Mouse (Mus musculus) embryonic facial prominence, embryonic 14.5 days (tissue): ENCODE results near the gene Casc1. TPM values are rescaled to one million over a fixed set of nuclear protein-coding genes. Genes with fewer than 3 reads are reported as not detected.
A peak's percentile ranks its signal among the peaks of the same experiment; 100 is the strongest.

ENCODE experiments used
- ATAC-seq: fragments of 200-750 bp; cut with Nextera tagmentation; 2 replicates; pipeline ENCODE4 v1.8.0; 2017; ENCODE audit warnings: low read depth, moderate number of reproducible peaks, moderate TSS enrichment
- DNase-seq: peaks from one replicate; pipeline ENCODE4 v3.0.0-alpha.2; 2015; ENCODE audit warnings: low spot score
- H3K27ac ChIP-seq: fragments of 300-500 bp; sonication (generic); replicated peaks from 2 replicates; pipeline ENCODE4 v1.5.1; 2014; ENCODE audit warnings: low read depth, mild to moderate bottlenecking, low read length, moderate library complexity
- H3K27me3 ChIP-seq: fragments of 300-500 bp; sonication (generic); replicated peaks from 2 replicates; pipeline ENCODE4 v1.6.1; 2014; ENCODE audit warnings: low read length; ENCODE audit not compliant: control insufficient read depth, insufficient read depth
- H3K36me3 ChIP-seq: fragments of 300-500 bp; sonication (generic); 2 replicates; pipeline ENCODE4 v1.6.1; 2014; ENCODE audit warnings: low read length, mixed read lengths; ENCODE audit not compliant: control insufficient read depth, insufficient read depth
- H3K4me1 ChIP-seq: fragments of 300-500 bp; sonication (generic); 2 replicates; pipeline ENCODE4 v1.6.1; 2014; ENCODE audit warnings: antibody characterized with exemption, low read length; ENCODE audit not compliant: control insufficient read depth, insufficient read depth
- H3K4me2 ChIP-seq: fragments of 300-500 bp; sonication (generic); 2 replicates; pipeline ENCODE4 v1.6.1; 2014; ENCODE audit warnings: low read depth, mild to moderate bottlenecking, low read length, moderate library complexity, mixed read lengths
- H3K4me3 ChIP-seq: fragments of 300-500 bp; sonication (generic); 2 replicates; pipeline ENCODE4 v1.5.1; 2014; ENCODE audit warnings: low read depth, mild to moderate bottlenecking, low read length
- H3K9ac ChIP-seq: fragments of 300-500 bp; sonication (generic); 2 replicates; pipeline ENCODE4 v1.6.1; 2014; ENCODE audit warnings: low read depth, mild to moderate bottlenecking, low read length, moderate library complexity, mixed read lengths
- H3K9me3 ChIP-seq: fragments of 300-500 bp; sonication (generic); 2 replicates; pipeline ENCODE4 v1.6.1; 2016; ENCODE audit warnings: low read length; ENCODE audit not compliant: control insufficient read depth
- WGBS: fragments of 180-500 bp; shearing (Covaris S2); extraction: QIAGEN DNeasy Blood & Tissue Kit; methylation state at CpG from one replicate; pipeline ENCODE4 v1.1.7; 2014; 5-methylcytosine and 5-hydroxymethylcytosine counted together
- polyA plus RNA-seq: library from polyadenylated mRNA; unstranded; fragments of >200 nt; fragmentation: Nextera tagmentation; extraction: Ambion mirVana; gene quantifications from 2 replicates; pipeline ENCODE4 v1.2.1, GENCODE M21; 2014

Gene Casc1
- polyA plus RNA-seq, 1 experiment from 2014 or later: 0.95 TPM

GRCm38 (mm10) chr6:145242521-145242920 lies 31.7 kb upstream of the Casc1 start:
- ATAC-seq (no peak), DNase-seq (peak; percentile 69)
- peaks cover 36% of the 10 kb centered on the region for H3K36me3 ChIP-seq
- no peaks in the 10 kb centered on the region for H3K27me3 ChIP-seq
- no peak overlapping the region for H3K9ac ChIP-seq
- H3K27ac ChIP-seq: no peak overlapping the region
- H3K4me3 ChIP-seq: no peak overlapping the region
- H3K4me2 ChIP-seq: no peak overlapping the region
- no peaks in the 10 kb centered on the region for H3K9me3 ChIP-seq
- WGBS: 44% methylated on average over 1 of the region's 1 CpGs
- no peaks in the 10 kb centered on the region for H3K4me1 ChIP-seq

- ATAC-seq (no peak), DNase-seq (no peak)
- Histone ChIP-seq H3K36me3 (peaks cover 36% of the 10 kb centered on the region), H3K27me3 (no peaks in the 10 kb centered on the region), H3K9ac (no peak overlapping the region), H3K27ac (no peak overlapping the region), H3K4me3 (no peak overlapping the region), H3K4me1 (no peaks in the 10 kb centered on the region), H3K4me2 (no peak overlapping the region), H3K9me3 (no peaks in the 10 kb centered on the region)
- 94% methylated on average over 6 of the region's 6 CpGs for WGBS
Measured at GRCm38 (mm10) chr6:145240285-145240684, 29.5 kb upstream of the Casc1 start.

GRCm38 (mm10) chr6:145237148-145237547 lies 26.3 kb upstream of the Casc1 start:
- H3K9me3 ChIP-seq: no peaks in the 10 kb centered on the region
- ATAC-seq (no peak), DNase-seq (no peak)
- H3K4me3 ChIP-seq: no peak overlapping the region
- no peaks in the 10 kb centered on the region for H3K27me3 ChIP-seq
- no peak overlapping the region for H3K27ac ChIP-seq
- no peak overlapping the region for H3K4me2 ChIP-seq
- H3K36me3 ChIP-seq: peaks cover 25% of the 10 kb centered on the region
- 78% methylated on average over 4 of the region's 4 CpGs for WGBS
- H3K4me1 ChIP-seq: no peaks in the 10 kb centered on the region
- H3K9ac ChIP-seq: no peak overlapping the region

- ATAC-seq (no peak), DNase-seq (no peak)
- H3K4me3 ChIP-seq: no peak overlapping the region
- WGBS: 83% methylated on average over 6 of the region's 6 CpGs
- H3K9me3 ChIP-seq: no peaks in the 10 kb centered on the region
- no peaks in the 10 kb centered on the region for H3K4me1 ChIP-seq
- no peaks in the 10 kb centered on the region for H3K27me3 ChIP-seq
- no peak overlapping the region for H3K9ac ChIP-seq
- H3K36me3 ChIP-seq: peaks cover 31% of the 10 kb centered on the region
- no peak overlapping the region for H3K4me2 ChIP-seq
- no peak overlapping the region for H3K27ac ChIP-seq
Measured at GRCm38 (mm10) chr6:145235367-145235766, 24.6 kb upstream of the Casc1 start.

GRCm38 (mm10) chr6:145234391-145234790 lies 23.6 kb upstream of the Casc1 start:
- ATAC-seq (no peak), DNase-seq (no peak)
- no peak overlapping the region for H3K4me3 ChIP-seq
- H3K4me1 ChIP-seq: no peaks in the 10 kb centered on the region
- H3K4me2 ChIP-seq: no peak overlapping the region
- H3K27me3 ChIP-seq: no peaks in the 10 kb centered on the region
- no peaks in the 10 kb centered on the region for H3K9me3 ChIP-seq
- H3K36me3 ChIP-seq: peaks cover 29% of the 10 kb centered on the region
- 83% methylated on average over 1 of the region's 1 CpGs for WGBS
- no peak overlapping the region for H3K27ac ChIP-seq
- no peak overlapping the region for H3K9ac ChIP-seq

GRCm38 (mm10) chr6:145226296-145226695 lies 15.5 kb upstream of the Casc1 start:
- no peaks in the 10 kb centered on the region for H3K27me3 ChIP-seq
- no peak for DNase-seq
- ATAC-seq: no peak
- H3K9ac ChIP-seq: no peak overlapping the region
- no peaks in the 10 kb centered on the region for H3K4me1 ChIP-seq
- no peak overlapping the region for H3K4me2 ChIP-seq
- no peak overlapping the region for H3K27ac ChIP-seq
- 85% methylated on average over 3 of the region's 3 CpGs for whole genome bisulfite sequencing
- H3K36me3 ChIP-seq: peaks cover 36% of the 10 kb centered on the region
- H3K9me3 ChIP-seq: no peaks in the 10 kb centered on the region
- no peak overlapping the region for H3K4me3 ChIP-seq

- Histone ChIP-seq H3K36me3 (peaks cover 30% of the 10 kb centered on the region), H3K4me1 (no peaks in the 10 kb centered on the region), H3K27ac (no peak overlapping the region), H3K4me2 (no peak overlapping the region), H3K27me3 (no peaks in the 10 kb centered on the region), H3K4me3 (no peak overlapping the region), H3K9ac (no peak overlapping the region), H3K9me3 (no peaks in the 10 kb centered on the region)
- no peak for ATAC-seq
- no peak for DNase-seq
- 87% methylated on average over 6 of the region's 6 CpGs for WGBS
Measured at GRCm38 (mm10) chr6:145224246-145224645, 13.4 kb upstream of the Casc1 start.

GRCm38 (mm10) chr6:145215826-145216225 lies 5.0 kb upstream of the Casc1 start:
- ATAC-seq: no peak
- 92% methylated on average over 3 of the region's 3 CpGs for WGBS

GRCm38 (mm10) chr6:145213916-145214315 lies 3.1 kb upstream of the Casc1 start:
- WGBS: 62% methylated on average over 2 of the region's 2 CpGs
- no peaks in the 10 kb centered on the region for H3K9me3 ChIP-seq
- H3K4me2 ChIP-seq: no peak overlapping the region
- H3K36me3 ChIP-seq: peaks cover 19% of the 10 kb centered on the region
- H3K27ac ChIP-seq: no peak overlapping the region
- H3K9ac ChIP-seq: no peak overlapping the region
- DNase-seq (no peak), ATAC-seq (no peak)
- no peak overlapping the region for H3K4me3 ChIP-seq
- no peaks in the 10 kb centered on the region for H3K27me3 ChIP-seq
- peaks cover 11% of the 10 kb centered on the region for H3K4me1 ChIP-seq

More at GRCm38 (mm10) chr6:145215826-145216225, 5.0 kb upstream of the Casc1 start:
- Histone ChIP-seq H3K9me3 (no peaks in the 10 kb centered on the region), H3K27ac (no peak overlapping the region), H3K36me3 (peaks cover 32% of the 10 kb centered on the region), H3K9ac (no peak overlapping the region), H3K4me1 (peaks cover 6% of the 10 kb centered on the region; the same call in 1 of the 2 replicates), H3K27me3 (no peaks in the 10 kb centered on the region), H3K4me3 (no peak overlapping the region), H3K4me2 (no peak overlapping the region)
- no peak for DNase-seq
